Mouse (Mus musculus) stomach, embryonic 14.5 days (tissue): Measurements from ENCODE around the gene Lgals9. TPM values are rescaled to one million over a fixed set of nuclear protein-coding genes. Genes with fewer than 3 reads are reported as not detected.

Experiments
- polyA plus RNA-seq: library from polyadenylated mRNA; unstranded; fragments of >200 nt; fragmentation: Nextera tagmentation; extraction: Ambion mirVana; gene quantifications from 2 replicates; pipeline ENCODE4 v1.2.1, GENCODE M21; 2014

Gene Lgals9
- polyA plus RNA-seq, 1 experiment from 2014 or later, result 32.9 TPM

Other genes with a start within 250 kb of the Lgals9 start
- gene Ccnq, start 233.2 kb downstream of the Lgals9 start, polyA plus RNA-seq, result 42.2 and 44.9 TPM in 2 replicates
- 9.7 and 11.9 TPM in 2 replicates for gene Lyrm9, start 158.4 kb downstream of the Lgals9 start, polyA plus RNA-seq
- 1.2 and 1.5 TPM in 2 replicates for gene Nos2, start 64.2 kb downstream of the Lgals9 start, polyA plus RNA-seq
- gene Ksr1, start 161.5 kb upstream of the Lgals9 start, polyA plus RNA-seq, result 3.6 and 3.8 TPM in 2 replicates